Mouse (Mus musculus) monocyte, adult 2 months (primary cell): ENCODE data around the gene Dscam.

Experiments
- DNase-seq, 2 experiments: peaks; one replicate each; pipeline ENCODE4 v3.0.0; 2022; ENCODE audit warnings: low spot score in 2 of 2, low read depth in 1 of 2

The Dscam gene

GRCm38 (mm10) chr16:96724591-96724990 lies 446.0 kb downstream of the Dscam start:
- no peak for DNase-seq

- no peak for DNase-seq
Measured at GRCm38 (mm10) chr16:96724123-96724522, 446.4 kb downstream of the Dscam start.

DNA sequence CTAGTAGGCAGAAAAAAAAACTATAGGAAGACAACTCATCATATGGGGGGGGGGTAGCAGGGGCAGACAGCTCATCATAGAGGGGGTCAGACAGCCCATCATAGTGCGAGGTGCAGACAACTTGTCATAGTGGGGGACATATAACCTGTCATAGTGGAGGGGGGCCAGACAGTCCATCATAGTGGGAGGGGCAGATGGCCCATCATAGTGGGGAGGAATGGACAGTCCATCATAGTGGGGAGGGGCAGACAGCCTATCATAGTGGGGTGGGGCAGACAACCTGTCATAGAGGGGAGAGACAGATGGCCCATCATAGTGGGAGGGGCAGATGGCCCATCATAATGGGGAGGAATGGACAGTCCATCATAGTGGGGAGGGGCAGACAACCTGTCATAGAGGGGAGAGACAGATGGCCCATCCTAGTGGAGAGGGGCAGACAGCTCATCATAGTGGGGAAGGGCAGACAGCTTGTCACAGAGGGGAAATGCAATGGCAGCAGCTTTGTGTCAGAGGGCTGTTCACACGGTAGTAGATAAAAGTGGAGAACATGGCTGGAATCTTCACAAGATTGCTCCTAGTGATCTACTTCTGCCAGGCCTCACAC lies 447.4 kb downstream of the Dscam start:
- no peak for DNase-seq

DNA sequence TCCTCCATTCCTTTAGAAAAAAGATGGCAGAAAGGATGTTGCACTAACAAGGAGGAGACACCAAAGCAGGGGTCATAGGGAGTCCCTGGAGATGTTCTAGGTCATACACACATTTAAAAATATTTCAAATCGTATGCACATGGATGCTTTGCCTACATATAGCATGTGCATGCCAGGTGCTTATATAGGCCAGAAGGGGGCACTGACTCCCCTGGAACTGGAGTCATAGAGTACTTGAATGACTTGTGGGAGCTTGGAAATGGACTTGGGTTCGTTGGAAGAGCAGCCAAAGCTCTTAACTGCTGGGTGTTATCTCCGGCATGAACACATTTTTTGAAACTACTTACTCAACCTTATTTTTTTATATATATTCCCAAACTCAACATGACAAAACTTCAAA lies 448.4 kb downstream of the Dscam start:
- DNase-seq: no peak

GRCm38 (mm10) chr16:96721241-96721640 lies 449.3 kb downstream of the Dscam start:
- DNase-seq: no peak

DNA sequence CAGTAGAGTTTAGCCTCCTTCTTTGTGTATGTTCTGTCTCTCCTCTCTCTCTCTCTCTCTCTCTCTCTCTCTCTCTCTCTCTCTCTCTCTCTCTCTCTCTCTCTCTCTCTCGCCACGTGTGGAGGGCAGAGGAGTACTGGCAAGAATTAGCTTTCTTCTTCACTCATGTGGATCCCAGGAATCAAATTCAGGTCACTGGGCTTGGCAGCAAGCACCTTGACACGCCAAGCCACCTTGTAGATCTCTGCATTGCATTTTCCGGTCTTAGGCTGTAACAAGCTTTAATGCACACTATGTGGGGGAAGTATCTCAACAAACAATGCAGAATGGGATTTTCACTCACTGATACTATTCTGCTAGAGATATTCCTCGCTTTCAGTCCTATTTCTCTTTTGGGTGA lies 449.9 kb downstream of the Dscam start:
- no peak for DNase-seq

- DNase-seq: no peak
Measured at GRCm38 (mm10) chr16:96718221-96718620, 452.3 kb downstream of the Dscam start.

- no peak for DNase-seq
Measured at GRCm38 (mm10) chr16:96716633-96717032, 453.9 kb downstream of the Dscam start.

GRCm38 (mm10) chr16:96711935-96712334 lies 458.6 kb downstream of the Dscam start:
- DNase-seq: no peak

DNA sequence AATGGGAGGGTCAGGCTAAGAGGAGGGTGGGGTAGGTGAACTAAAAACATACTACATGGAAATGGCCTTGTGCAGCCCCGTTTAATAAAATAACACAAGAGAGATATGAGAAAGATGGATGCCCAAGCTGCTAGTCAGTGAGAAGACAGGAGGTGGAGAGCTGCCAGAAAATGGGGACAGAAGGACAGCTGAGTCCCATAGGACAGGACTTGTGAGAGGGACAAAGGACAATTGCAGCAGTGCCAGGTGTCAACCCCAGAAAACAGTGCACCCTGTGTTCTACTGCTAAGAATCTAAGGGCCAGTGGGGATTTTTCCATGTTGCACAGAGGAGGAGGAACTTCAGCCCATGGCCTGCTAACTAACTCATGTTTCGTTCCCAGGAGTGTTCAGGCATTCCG lies 470.0 kb downstream of the Dscam start:
- DNase-seq: no peak

- no peak for DNase-seq
Measured at GRCm38 (mm10) chr16:96695882-96696281, 474.7 kb downstream of the Dscam start.

DNA sequence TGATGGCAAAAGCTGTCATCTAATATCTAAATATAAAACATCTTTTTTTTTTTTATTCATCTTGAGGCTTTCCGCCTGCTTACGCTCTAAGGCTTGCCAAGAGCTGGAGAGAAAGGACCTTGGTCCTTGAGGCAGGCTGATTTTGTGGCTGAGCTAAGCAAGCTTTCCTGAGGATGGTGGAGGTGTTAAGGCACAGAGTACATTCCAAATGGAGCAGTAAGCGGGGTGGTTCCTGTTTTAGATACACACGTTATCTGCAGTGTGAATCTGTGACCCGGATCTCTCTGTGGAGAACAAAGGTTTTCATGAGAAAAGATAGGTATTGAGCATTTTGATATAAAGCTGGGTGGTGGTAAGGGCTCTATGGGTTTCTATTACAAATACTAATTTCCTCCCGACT lies 479.0 kb downstream of the Dscam start:
- no peak for DNase-seq

- no peak for DNase-seq
Measured at GRCm38 (mm10) chr16:96690052-96690451, 480.5 kb downstream of the Dscam start.

DNA sequence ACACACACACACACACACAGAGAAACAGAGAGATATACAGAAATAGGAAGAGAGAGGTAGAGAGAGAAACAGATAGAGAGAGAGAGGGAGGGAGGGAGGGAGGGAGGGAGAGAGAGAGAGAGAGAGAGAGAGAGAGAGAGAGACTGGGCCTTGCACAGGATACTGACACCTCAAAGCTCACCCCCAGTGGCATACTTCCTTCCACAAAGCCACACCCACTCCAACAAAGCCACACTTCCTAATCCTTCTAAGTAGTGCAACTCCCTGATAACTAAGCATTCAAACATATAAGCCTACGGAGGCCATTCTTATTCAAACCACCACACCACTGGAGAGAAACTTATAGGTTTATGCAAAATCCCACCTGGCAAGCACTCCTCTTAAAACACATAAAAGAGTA lies 481.1 kb downstream of the Dscam start:
- no peak for DNase-seq

DNA sequence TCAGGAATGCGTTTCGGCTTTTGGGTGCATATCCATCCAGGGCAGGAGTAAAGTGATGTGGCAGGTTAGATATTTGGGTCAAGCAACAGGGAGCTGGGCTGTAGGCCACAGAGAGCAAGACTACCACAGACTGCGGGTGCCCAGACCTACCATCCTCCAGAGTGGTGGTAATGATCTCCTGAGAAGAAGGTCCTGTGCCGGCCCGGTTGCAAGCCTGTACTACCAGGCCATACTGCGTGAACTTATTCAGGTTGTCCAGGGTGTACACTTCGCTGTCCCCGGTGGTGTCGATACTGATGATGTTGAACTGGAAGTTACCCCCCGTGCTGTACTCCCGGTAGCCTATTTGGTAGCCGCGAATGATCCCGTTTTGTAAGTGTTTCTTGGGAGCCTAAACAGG lies 485.5 kb downstream of the Dscam start:
- no peak for DNase-seq

DNA sequence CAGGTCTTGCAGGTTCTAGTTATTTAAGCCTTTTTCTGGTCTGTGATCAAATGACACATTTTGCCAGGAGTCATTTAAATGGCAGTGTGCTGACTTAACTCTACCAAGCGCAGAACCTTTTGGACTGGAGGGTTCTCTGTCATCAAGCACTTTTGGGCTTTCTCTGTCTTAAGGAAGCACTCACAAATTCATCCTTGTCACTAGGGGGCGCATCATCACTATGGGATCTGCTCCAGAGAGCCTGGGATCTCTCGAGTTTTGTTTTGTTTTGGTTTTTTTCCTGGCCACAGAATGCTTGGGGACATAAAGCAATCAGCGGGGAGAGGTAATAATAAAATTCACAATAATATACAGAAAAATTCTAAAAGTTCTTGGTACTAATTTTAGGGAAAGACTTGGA lies 486.0 kb downstream of the Dscam start:
- DNase-seq: no peak

GRCm38 (mm10) chr16:96682289-96682972 lies 488.1 kb downstream of the Dscam start:
- DNase-seq: no peak

DNA sequence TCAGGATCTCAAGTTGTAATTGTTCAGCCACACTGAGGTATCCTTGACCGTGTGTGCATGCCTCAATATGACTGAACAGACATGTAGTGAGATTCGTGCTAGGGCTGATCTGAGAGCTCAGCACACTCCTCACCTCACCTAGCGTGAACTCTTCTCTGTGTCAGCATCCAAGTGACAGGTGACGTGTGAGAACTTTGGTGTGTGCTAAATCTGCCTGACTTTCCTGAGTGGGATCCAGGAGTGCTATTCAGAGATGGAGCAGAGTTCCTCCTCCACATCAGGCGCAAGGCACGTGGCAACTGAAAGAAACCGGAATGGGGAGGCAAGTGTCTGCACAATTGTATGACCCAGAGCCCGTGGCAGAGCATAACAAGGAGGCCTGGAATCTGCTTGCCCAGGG lies 490.6 kb downstream of the Dscam start:
- no peak for DNase-seq

DNA sequence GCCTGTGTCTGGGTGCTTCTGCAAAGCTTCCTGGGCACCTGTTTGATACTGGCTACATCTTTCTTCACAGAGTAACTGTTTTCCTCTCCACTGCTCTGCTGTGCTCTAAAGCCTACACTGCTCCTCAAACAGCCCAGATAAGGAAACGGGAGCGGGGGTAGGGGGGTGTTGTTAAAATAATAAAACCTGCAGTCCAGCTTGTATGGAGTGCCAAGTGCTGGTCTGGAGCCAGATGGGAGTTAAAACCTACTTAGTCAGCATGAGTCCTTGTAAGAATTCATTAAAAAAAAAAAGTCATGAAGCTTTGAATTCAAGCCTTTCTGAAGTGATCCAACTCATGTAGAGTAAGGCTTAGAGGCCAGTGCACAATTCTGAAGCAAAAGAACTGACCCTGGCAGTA lies 493.1 kb downstream of the Dscam start:
- DNase-seq: no peak

- no peak for DNase-seq
Measured at GRCm38 (mm10) chr16:96676663-96677062, 493.9 kb downstream of the Dscam start.

- no peak for DNase-seq
Measured at GRCm38 (mm10) chr16:96673191-96673847, 497.2 kb downstream of the Dscam start.

- DNase-seq: no peak
Measured at GRCm38 (mm10) chr16:96671603-96672374, 498.8 kb downstream of the Dscam start.
